Mouse (Mus musculus): ENCODE measurements around the gene Gm45618.

DNA sequence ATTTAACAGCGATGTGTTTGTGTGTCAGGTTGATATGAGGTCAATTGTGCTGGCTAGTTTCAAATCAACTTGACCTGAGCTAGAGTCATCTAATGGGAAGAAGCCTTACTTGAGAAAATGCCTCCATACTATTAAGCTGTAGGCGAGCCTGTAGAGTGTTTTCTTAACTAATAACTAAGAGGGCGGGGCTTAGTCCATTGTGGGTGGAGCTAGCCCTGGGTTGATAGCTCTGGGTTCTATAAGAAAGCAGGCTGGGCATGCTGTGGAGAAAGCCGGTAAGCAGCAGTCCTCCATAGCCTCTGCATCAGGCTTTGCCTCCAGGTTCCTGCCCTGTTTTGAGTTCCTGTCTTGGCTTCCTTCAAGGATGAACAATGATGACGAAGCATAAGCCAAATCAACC lies 15.8 kb downstream of the Gm45618 start:
- TF ChIP-seq CTCF (IDR thresholded peaks at IDR 0.05; ENCODE audit: extremely low read depth, insufficient read depth, insufficient read length, insufficient replicate concordance) (no peak), POLR2A (IDR thresholded peaks at IDR 0.05; ENCODE audit: low read depth, low read length) (no peak)
